Mouse (Mus musculus): ENCODE data around the gene Cdk14. TPM values are rescaled to one million over a fixed set of nuclear protein-coding genes. Genes with fewer than 3 reads are reported as not detected.

Gene Cdk14
- total RNA-seq, 2 experiments from 2014 or later: 0.46 to 0.60 TPM

DNA sequence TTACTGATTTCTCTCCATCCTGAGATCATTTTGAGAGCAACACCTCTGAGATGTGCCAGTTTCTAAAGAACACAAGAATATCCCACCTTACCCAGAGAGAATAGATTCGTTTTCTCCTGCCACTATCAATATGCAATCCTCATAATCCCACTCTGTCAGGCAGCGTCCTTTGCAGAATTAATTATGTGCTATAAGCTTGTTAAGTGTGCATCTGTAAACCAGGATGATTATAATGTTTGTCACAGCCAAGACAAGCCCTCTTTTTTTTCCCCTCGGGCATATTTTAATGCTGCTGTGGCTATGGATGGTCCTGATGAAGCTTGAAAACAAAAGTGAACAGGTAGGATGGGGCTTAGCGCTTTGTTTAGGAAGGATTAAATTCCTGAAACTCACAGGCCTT is 542.5 kb downstream of the Cdk14 start:
- no peak for ATAC-seq (replicated peaks; ENCODE audit: poor library complexity, severe bottlenecking)

DNA sequence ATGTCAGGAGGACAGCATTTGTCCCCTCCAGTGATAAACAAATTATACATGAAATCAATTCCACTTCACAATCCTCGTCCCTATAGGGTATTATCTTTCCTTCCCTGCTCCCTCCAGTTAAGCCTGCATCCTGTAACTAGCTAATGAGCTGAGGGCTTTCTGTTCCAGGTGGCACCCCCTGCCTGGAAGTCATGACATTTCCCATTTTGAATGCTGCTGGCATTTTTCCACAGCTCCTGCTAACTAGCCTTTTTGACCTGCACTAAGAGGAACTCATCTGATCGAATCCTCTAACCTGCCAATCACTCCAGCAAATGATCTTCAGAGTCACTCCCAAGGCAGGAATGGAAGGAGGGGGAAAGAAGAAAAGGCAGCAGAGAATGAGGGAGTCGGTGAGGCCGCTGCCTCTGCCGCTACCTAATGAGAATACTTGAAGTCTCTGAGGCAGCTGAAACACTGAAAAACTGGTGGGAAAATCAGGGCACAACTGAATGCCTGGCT is 542.9 kb downstream of the Cdk14 start:
- ATAC-seq (replicated peaks; ENCODE audit: poor library complexity, severe bottlenecking): no peak

DNA sequence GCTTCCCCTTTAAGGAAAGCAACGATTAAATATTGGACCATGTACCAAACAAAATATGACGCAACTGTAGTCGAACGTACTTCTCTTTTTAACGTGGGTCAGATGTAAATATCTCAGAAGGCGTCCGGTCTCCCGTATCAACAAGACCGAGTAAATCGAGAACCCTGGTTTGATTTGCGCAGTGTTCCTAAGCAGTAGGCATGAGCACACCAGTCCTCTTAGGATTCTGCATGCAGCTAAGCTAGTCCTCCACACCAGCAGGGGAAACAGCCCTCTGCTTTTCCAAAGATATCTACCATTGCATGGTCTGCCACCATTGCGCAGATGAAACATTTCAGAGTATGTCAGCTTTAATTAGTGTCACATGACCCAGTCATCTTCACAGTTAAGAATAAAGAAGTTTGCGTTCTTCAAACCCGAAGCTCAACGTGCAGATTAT is 543.4 kb downstream of the Cdk14 start:
- peak; percentile 86 for ATAC-seq (replicated peaks; ENCODE audit: poor library complexity, severe bottlenecking)

DNA sequence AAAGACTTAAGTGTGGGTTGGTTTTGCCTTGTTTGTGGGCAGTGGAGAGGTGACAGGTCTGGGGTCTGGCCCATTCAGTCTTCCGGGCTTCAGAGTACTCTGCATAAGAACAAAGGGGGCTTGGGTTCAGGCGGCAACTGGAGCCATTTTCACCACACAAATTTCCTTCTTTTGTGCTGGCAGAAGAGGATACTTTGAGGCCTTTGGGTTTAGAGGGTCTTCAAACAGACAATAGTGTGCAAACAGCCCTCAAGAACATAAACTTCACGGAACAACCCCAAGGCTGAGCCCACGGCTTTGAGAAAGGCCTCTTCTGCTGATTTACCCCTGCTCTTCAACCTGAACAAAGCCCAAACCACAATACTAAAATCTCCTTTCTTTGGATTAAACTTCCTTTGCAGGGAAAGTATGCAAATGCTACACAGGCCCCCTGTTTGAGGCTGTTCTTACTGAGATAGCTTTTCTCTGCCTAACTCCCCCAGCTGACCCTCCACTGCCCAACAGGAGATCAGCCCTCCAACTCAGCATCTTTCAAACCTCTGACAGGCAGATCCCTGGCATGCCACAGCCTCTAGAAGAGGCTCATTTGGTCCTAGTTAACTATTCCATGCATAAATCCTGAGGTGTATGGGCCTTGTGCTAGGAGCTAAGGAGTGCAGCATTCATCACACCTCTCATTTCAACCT is 549.9 kb downstream of the Cdk14 start:
- no peak for ATAC-seq (replicated peaks; ENCODE audit: poor library complexity, severe bottlenecking)

DNA sequence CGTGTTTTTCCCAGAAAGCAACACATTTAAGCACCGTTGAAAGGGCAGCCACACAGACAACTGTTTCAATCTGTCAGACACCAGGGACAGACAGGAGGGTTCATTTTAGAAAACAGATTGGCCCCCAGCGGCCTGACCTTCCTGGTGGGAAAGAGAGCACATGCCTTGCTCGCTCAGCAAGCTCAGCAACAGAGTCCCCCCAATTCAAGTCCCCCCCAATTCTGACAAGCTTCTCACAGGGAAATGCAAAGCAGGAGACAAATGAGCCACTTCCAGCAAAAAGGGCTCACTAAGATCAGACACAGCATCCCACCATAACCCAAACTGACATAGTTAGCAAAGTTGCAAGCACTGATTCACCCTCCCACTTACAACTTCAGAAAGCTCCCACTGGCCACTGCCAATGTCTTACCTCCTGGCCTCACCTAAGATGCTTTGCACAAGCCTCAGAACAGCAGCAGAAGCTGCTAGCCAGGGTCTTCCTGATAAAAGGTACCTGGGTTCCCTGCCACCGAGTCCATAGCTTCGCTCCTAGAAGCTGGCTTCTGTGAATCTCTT is 551.5 kb downstream of the Cdk14 start:
- ATAC-seq (replicated peaks; ENCODE audit: poor library complexity, severe bottlenecking): no peak

DNA sequence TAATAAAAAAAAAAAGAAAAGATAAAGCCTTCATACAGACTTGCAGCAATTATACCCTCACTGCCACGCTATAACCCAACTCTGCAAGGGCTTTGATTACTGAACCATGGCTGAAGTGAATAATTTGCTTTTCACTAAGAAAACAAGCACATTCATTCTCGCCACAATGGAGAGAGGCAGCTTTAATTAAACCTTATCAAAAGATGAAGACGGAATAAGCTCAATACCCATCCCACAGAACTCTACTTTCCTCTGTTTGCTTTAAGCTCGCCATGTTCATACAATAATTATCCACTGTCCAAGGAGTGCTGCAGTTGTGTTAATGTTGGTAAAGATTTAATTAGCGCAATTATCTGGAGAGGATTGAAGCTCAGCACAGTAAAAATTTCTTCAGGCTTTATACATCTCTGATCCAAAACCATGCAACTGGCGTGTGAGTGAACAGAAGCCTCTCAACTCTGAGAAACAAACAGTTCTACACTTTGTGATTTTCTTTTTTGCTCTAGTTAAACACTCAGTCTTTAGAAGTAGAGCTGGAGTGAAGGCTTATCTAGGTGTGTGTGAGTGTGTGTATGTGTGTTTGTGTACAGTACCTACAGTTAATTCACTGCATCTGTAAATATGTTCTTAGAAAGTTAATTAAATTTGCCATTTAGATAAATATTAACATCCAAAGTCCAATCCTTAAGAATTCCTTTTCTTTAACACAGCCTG is 552.1 kb downstream of the Cdk14 start:
- no peak for ATAC-seq (replicated peaks; ENCODE audit: poor library complexity, severe bottlenecking)

DNA sequence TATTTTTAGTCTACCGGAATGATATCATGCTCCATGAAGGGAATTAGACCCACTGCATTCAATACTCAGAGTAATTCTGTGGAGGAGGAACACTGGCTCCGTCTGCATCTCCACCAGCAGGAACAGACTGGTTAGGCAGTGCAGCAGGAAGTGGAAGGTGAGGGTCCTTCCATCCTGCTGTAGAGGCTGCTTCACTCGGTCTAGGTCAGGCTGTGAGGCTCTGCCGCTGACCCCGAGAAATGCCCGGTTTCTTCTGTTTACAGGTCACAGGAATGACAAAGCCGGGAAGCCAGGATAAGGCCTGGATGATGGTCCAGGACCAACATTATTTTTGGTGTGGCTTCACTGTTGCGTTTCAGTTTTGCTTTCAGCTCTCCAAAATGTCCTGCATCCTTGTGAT is 553.2 kb downstream of the Cdk14 start:
- no peak for ATAC-seq (replicated peaks; ENCODE audit: poor library complexity, severe bottlenecking)

DNA sequence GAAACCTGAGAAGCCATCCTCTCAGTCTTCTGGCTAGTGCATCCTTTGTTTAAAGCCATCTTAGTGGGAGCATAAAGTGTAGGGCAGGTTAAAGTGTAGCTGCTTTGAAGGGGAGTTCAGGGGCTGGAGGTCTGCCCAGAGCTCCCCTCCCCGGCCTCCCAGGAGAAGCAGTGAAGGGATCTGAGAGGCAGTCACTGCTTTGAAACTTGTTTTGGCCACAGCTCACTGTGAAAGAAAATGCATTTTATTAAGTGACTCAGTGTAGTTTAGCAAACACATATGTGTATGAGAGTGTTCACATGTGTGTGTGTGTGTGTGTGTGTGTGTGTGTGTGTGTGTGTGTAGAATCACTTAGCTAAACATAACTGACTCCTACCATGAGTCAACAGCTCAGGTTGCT is 554.0 kb downstream of the Cdk14 start:
- no peak for ATAC-seq (replicated peaks; ENCODE audit: poor library complexity, severe bottlenecking)

DNA sequence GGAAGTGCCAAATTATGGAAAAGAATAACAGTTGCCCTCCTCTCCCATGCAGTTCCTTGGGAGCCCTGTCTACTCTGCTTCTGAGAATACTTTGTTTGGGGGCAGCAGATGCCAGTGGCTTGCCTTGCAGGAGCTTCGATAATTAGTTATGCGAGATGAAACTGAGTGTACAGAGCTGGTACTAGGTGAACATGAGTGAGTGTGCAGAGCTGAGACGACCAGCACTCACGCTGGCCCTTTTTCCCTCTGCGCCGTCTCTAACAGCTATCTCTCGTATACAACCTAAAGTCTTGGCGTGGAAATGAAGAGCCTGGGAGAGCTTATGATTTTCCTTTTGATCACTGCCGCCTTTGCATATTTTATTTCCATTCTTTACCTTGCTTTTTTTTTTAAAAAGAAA is 558.5 kb downstream of the Cdk14 start:
- no peak for ATAC-seq (replicated peaks; ENCODE audit: poor library complexity, severe bottlenecking)

DNA sequence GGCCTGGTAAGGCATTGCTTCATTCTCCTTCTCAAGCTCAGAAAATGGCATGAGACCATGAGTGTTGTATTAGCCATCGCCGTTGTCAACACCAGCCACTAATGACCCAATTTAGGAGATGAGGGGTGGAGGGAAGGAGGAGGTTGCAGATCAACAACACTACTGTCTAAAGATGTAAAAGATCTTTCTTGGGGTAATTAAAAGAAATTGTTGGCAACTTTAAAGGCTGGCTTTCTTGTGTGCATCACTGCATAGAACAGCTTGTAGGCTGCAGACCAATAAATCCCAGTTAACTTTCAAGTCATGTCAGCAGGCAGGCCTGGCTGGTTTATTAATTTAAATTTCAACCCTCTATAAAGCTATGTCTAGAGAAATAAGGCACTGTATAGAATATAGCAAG is 559.0 kb downstream of the Cdk14 start:
- ATAC-seq (replicated peaks; ENCODE audit: poor library complexity, severe bottlenecking): no peak

DNA sequence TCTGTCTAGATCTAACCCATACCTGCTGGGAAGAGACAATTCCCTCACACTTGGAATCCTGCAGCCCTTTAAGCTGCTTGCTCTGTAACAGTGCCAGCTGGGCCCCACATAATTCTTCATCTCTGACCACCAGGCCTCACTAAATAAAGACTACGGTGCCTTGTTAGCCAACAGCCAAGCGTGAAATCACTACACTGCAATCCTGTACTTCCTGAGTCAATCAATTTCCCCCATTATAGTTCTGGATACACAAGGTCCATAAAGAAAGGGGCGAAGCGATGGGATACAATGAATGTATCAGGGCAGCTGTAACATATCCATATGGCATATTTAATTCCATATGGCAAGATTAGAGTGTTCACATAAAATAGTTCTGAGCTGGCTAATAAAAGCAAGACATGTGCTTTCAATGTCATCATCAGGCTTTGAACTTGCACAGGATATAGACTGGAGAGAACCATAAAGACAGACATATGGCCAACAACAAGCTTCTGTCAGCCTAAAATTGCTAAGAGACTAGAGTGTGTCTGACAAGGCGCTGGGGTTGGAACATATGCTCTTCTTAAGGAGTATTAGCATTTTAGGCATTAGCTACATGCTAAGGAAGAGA is 562.0 kb downstream of the Cdk14 start:
- ATAC-seq (replicated peaks; ENCODE audit: poor library complexity, severe bottlenecking): no peak

DNA sequence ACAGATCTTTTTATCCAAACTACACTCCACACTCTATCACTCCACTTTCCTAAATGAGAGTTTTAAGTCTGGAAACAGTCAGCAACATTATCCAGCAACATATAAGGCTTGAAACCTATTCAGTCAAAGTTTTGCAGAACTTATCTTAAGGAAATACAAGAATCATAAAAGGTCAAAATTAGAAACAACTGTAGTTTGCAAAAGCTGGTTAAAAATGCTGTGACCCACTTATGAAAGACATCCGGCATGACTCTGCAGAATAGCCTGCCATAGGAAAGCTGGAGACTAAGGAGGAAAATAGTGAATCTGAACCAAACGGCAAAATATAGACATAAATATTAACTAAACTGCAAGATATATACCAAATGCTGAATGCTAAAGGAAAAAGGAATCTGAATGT is 566.6 kb downstream of the Cdk14 start:
- no peak for ATAC-seq (replicated peaks; ENCODE audit: poor library complexity, severe bottlenecking)

DNA sequence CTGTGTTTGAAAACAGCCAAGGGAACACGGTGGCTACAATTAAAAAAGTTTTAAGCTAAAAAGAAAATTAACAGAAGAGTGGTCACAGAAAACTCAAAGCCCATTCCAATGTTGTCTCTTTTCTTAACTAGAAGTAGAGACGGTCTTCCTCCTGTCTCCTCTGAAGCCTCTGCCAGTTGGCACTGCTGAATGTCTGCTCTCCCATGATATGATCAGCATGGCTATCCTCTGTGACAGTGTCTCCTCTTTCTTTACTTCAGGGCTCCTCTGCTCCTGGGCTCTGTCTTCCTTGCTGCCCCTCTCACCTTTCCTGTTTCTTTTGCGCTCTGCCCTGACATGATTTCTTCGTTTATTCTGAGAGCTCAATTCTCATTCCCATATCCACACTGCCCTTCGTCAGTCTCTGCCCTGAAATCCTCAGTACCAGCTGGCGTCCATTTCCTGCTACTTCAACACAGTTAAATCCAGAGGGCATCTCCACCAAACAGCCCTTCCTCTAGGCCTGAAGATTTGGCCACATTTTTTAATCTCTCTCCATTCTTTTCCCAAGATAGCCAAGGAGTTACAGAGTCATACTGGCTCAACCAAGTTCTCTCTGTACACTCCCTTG is 567.3 kb downstream of the Cdk14 start:
- no peak for ATAC-seq (replicated peaks; ENCODE audit: poor library complexity, severe bottlenecking)

DNA sequence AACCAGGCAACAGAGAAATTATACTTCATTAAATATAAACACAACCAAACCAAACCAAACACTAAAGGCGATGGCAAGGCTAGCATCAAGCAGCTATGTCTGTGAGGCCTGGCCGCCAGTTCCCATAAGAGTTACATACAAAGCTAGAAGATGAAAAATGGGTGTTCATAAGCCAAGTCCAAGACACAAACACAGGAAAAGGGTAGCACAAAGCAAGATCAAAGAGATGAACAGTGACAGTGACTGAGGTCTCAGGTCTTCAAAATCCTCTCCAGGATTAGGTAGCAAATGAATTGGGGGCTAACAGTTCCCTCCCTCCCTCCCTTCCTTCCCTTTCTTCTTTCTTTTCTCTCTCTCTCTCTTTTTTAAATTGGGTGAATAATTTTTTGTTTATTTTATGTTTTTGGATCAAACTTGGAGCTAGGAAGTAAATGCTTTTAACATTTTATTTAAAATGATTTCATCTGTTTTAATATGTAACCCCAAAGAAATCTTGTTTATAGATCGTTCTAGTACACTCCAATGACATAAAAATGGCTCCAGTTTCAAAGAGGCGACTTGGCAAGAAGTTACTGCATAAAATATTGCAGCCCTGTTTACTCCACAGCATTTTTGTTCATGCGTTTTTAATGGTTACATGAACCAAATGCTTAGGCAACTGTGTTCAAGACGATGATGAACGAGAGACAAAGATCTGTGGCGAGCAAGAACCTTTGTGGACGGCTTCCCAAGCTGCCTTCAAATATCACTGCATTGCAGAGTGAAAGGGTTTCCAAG is 568.0 kb downstream of the Cdk14 start:
- ATAC-seq (replicated peaks; ENCODE audit: poor library complexity, severe bottlenecking): no peak

DNA sequence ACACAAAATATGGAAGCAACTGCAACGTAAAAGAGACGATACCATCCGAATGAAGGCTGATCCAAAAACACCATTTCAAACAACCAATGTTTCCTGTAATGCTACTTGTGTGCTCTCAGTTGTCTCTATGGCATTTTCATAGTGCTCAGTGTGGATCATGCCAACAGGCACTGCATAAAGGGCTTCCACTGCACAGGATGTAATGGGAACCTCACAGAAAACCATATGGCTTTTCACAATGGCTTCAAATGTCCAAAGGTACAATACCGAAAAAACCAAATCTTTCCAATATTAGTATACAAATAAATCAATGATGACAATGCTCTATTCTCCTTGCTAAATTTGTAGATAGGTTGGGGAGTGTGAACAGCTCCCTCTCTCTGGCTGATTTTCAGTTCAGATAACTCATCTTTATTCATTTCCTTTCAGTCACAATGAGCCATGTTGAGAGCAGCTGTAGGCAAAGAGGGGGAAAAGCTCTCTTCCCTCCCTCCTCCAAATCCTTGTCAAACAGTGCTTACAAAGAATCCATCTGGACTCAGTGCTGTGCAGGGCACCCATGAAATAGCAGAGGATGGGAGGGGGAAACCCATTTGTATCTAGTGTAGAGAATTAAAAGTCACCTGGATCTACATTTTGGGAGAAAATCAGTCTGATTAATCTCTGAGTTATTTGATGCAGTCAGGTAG is 568.7 kb downstream of the Cdk14 start:
- ATAC-seq (replicated peaks; ENCODE audit: poor library complexity, severe bottlenecking): no peak

DNA sequence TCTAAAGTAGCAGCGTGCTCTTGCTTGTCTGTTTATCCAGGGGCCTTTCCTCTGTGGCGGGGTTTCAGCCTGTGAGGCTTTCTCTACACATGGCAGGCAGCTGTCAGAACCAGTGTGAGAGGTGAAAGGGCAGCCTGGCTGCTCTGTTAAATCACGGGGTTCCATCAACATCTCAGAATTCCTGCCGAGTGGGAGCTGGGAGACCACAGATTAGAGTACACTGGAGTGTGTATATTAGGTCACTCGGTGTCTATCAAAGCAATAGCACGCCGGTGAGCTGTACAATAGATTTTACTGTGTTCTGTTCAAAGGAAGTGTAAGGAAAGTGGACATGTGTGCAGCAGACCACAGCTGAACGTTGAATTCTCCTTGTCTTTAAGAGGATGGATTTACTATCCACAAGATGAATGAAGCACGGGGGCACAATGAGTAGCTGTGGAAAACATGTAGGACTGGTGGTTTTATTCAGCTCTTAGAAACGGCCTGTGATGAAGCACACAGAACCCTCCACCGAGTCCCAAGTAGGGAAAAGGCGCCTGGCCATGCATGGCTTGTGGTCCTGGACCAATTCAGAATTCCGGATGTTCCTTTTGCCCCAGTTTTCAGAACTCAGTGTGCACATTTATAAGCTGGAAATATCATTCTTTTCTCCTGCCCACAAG is 585.2 kb downstream of the Cdk14 start:
- no peak for ATAC-seq (replicated peaks; ENCODE audit: poor library complexity, severe bottlenecking)

DNA sequence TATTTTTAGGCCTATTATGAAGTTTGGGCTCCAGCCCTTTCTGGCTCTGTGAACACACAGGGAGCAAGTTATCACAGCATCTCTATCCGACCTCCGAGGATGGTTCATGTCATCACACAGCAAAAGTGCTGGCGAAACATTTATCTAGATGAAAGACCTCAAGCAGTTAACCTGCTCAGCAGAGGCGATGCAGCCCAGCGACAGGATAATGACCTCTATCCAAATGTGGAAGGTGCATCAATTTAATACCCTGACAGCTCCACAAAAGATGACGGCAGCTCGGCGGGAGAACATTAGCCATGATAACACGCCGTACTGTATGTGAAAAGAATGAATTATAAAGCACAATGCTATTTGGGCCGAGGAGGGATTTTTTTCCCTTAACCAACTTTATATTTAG is 586.2 kb downstream of the Cdk14 start:
- no peak for ATAC-seq (replicated peaks; ENCODE audit: poor library complexity, severe bottlenecking)

DNA sequence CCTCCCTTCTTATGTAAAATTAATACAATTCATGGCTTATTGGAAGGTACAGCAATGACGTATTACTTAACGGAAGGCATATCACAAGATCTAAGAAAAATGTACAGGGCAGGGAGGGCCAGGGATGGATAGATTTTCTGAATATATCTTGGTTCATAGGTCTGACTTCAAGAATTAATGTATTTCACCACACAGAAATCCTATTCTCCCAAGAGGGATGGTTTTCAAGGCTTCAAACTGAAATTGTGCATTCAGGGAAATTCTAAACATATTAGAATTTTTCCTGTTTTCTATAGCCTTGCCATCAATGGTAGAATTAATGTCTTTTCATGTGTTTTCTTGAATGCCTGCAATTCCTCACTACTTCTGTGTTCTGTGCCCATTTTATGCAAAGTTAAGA is 593.2 kb downstream of the Cdk14 start:
- no peak for ATAC-seq (replicated peaks; ENCODE audit: poor library complexity, severe bottlenecking)

DNA sequence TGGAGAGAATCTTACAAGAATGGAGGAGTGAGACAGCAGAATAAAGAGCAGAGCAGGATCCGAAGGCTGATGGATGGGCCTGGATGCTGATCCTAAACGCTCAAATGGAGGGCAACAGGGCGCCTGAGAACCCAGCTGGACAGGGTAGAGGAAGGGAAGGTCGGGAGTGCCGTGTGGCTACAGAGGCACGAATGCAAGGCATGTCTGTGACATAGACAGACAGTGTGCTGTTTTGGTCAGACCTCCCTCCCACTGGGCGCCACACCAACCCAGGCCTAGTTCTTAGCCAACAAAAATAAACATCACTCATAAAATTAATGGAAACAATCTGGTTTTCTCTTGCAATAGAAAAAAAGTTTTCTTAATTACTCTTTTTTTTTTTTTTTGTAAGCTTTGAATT is 594.2 kb downstream of the Cdk14 start:
- ATAC-seq (replicated peaks; ENCODE audit: poor library complexity, severe bottlenecking): no peak

All from granulocyte monocyte progenitor cell, adult 5-6 weeks (primary cell).